In the genomic region with DNA sequence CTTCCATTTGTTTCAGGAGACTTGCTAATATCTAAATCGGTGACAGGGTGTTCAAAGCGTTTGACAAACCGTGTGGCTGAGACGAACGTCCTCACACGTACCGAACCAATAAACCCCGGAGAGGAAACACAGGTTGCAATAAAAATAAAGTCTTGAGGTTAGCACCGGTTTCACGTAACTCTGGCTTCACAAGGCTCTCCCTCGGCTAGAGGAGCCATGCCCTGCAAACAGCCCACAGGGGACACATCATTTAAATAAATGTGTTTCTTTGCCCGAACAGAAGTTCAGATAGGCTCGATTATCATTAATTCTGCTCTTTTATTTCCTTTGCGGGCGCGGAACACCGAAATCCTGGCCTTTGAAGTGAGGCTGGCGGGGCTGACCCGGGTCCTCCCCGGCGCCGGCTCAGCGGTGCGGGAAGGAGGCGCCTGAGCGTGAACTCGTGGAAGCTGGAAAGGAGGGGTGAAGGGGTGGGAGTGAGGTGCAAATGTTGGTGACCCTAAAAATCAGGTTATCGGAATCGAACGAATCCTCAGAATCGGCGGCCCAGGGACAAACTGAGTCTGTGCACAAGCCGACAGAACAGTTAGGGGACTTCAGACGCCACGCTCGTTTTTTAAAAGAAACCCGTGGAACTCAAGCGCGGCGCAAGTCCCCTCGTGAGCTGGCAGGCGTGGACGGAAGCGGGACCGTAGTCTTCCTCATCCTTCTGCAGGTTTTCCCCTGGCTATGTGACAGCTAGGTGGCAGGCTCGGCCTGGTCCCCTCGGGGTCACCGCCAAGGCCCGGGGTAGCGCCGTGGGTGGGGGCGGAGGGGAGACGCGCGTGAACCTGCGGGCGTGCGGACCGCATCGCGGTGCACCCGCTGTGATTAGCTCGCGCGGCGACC, we compare ENCODE assay signal across 9 mouse cellular contexts. TPM values are rescaled to one million over a fixed set of nuclear protein-coding genes. Genes with fewer than 3 reads are reported as not detected.
DNase-seq lines count a peak whose midpoint lies in the region; ATAC-seq and TF ChIP-seq lines count a peak whose summit lies in the region.
"Had no signal": no experiment of that assay in that cellular context is flagged by ENCODE, and none has a peak within 500 bp of the region (broad histone marks: within the 10 kb centered on the region; RNA-seq: fewer than 3 reads in every experiment).

No protein-coding gene starts in this region.

- H3K4me2 ChIP-seq in heart, embryonic 14.5 days (ENCODE audit: low read length): peak overlapping the region; percentile 98
- H3K4me2 ChIP-seq in kidney, postnatal 0 days (ENCODE audit: low read length): peak overlapping the region; percentile 91
- H3K4me2 ChIP-seq in midbrain, embryonic 13.5 days (replicated peaks): peak overlapping the region; percentile 72

- H3K27me3 ChIP-seq in heart, embryonic 14.5 days (ENCODE audit: control insufficient read depth, insufficient read depth, low read length): peaks cover 67% of the 10 kb centered on the region
- H3K27me3 ChIP-seq in kidney, postnatal 0 days (ENCODE audit: insufficient read depth, low read length): 0 out of 2 replicates have a peak, but pooled peaks cover 4% of the 10 kb centered on the region
- peaks cover 91% of the 10 kb centered on the region for H3K27me3 ChIP-seq in midbrain, embryonic 13.5 days
- H3K27me3 ChIP-seq: CH12.LX had no signal

- H3K9ac ChIP-seq in heart, embryonic 14.5 days (ENCODE audit: low read length): peak overlapping the region; percentile 68
- peak overlapping the region; percentile 63 for H3K9ac ChIP-seq in kidney, postnatal 0 days (ENCODE audit: low read depth, low read length)
- H3K9ac ChIP-seq in midbrain, embryonic 13.5 days (replicated peaks): peak overlapping the region; percentile 67

- H3K36me3 ChIP-seq in heart, embryonic 14.5 days (ENCODE audit: control insufficient read depth, insufficient read depth, low read length): no peaks in the 10 kb centered on the region
- H3K36me3 ChIP-seq in kidney, postnatal 0 days (ENCODE audit: insufficient read depth, low read length): no peaks in the 10 kb centered on the region
- no peaks in the 10 kb centered on the region for H3K36me3 ChIP-seq in midbrain, embryonic 13.5 days

- peak; percentile 44; the same call in 1 of the 2 replicates for TF ChIP-seq CTCF in kidney, postnatal 0 days (IDR thresholded peaks at IDR 0.05; ENCODE audit: low read depth)

- peaks cover 6 to 7% of the 10 kb centered on the region in 2 experiments; a peak in 2 of 4 replicates for H3K4me1 ChIP-seq in heart, embryonic 14.5 days (ENCODE audit: control insufficient read depth in 2 of 2, insufficient read depth in 2 of 2, low read length in 2 of 2)
- H3K4me1 ChIP-seq in kidney, postnatal 0 days (replicated peaks; ENCODE audit: insufficient read depth, low read length): 0 out of 2 replicates have a peak, but pooled peaks cover 6% of the 10 kb centered on the region
- peaks cover 22% of the 10 kb centered on the region for H3K4me1 ChIP-seq in midbrain, embryonic 13.5 days (replicated peaks)

- under 1% methylated on average over 66 of the region's 66 CpGs for WGBS in heart, embryonic 14.5 days
- WGBS in kidney, postnatal 0 days: under 1% methylated on average over 65 of the region's 66 CpGs
- WGBS in midbrain, embryonic 13.5 days: under 1% methylated on average over 66 of the region's 66 CpGs

- peak overlapping the region; percentile 46 to 62 for H3K4me3 ChIP-seq in heart, embryonic 14.5 days (ENCODE audit: control insufficient read depth in 1 of 2, insufficient read depth in 1 of 2, low read depth in 1 of 2, low read length in 2 of 2)
- peak overlapping the region; percentile 61 for H3K4me3 ChIP-seq in kidney, postnatal 0 days (replicated peaks; ENCODE audit: low read depth, low read length)
- peak overlapping the region; percentile 53 for H3K4me3 ChIP-seq in midbrain, embryonic 13.5 days (replicated peaks)

- no peaks in the 10 kb centered on the region for H3K9me3 ChIP-seq in heart, embryonic 14.5 days (ENCODE audit: control insufficient read depth, low read length)
- H3K9me3 ChIP-seq in kidney, postnatal 0 days (replicated peaks; ENCODE audit: low read length): no peaks in the 10 kb centered on the region
- no peaks in the 10 kb centered on the region for H3K9me3 ChIP-seq in midbrain, embryonic 13.5 days

- ATAC-seq in heart, embryonic 14.5 days (ENCODE audit: insufficient number of reproducible peaks, insufficient read depth, low FRiP score, low read depth): no peak
- no peak for ATAC-seq in kidney, postnatal 0 days (replicated peaks; ENCODE audit: low FRiP score, low read depth)
- peak; percentile 35; the same call in 1 of the 2 replicates for ATAC-seq in midbrain, embryonic 13.5 days

- no peak overlapping the region for H3K27ac ChIP-seq in heart, embryonic 14.5 days (replicated peaks in 1 of 2; ENCODE audit: control insufficient read depth in 1 of 2, insufficient read depth in 1 of 2, low read depth in 2 of 2, low read length in 2 of 2)
- H3K27ac ChIP-seq in kidney, postnatal 0 days: peak overlapping the region; percentile 85
- no peak overlapping the region for H3K27ac ChIP-seq in midbrain, embryonic 13.5 days

- DNase-seq in cerebellum, adult 9-10 months: peak; percentile 28
- no peak for DNase-seq in cerebellum, adult 11-12 months
- peak; percentile 7 for DNase-seq in urinary bladder, postnatal 14 days (ENCODE audit: low spot score)
- DNase-seq in urinary bladder, postnatal 4 days (ENCODE audit: low spot score in 2 of 2): no peak
- DNase-seq in kidney, postnatal 0 days (ENCODE audit: low spot score): peak; percentile 49
- DNase-seq in urinary bladder, postnatal 36 days (ENCODE audit: low spot score in 2 of 2): peak; percentile 4 to 20

RNA-seq across cellular contexts. Expression of gene Shisa3, which starts 0.5 kb away (rescaled TPM):
- 0.96 and 1.4 TPM in 2 replicates for polyA plus RNA-seq in heart, embryonic 14.5 days (2014; fragmentation: Nextera tagmentation; extraction: Ambion mirVana)
- 43.5 and 44.3 TPM in 2 replicates for polyA plus RNA-seq in kidney, postnatal 0 days (2015; fragmentation: Nextera tagmentation; extraction: Ambion mirVana)
- polyA plus RNA-seq in midbrain, embryonic 13.5 days (2015; fragmentation: Nextera tagmentation; extraction: Ambion mirVana): 17.2 and 17.6 TPM in 2 replicates

Comparison
In these comparisons a context has a peak if more than half of its experiments do, and no peak if none do; other contexts are left out.
1. DNase-seq: peak in cerebellum, adult 9-10 months (single experiment), urinary bladder, postnatal 14 days (single experiment), kidney, postnatal 0 days (single experiment) and urinary bladder, postnatal 36 days (2 of 2); none in cerebellum, adult 11-12 months (single experiment) and urinary bladder, postnatal 4 days (0 of 2).
2. Peak in every context shown above with its lines, with median percentiles within 50 percentile points of each other: H3K4me2 ChIP-seq, H3K4me3 ChIP-seq and H3K9ac ChIP-seq.